Mouse (Mus musculus) neural tube, embryonic 13.5 days (tissue): ENCODE results near the gene Musk. TPM values are rescaled to one million over a fixed set of nuclear protein-coding genes. Genes with fewer than 3 reads are reported as not detected.

Experiments used
- polyA plus RNA-seq: library from polyadenylated mRNA; unstranded; fragments of >200 nt; fragmentation: Nextera tagmentation; extraction: Ambion mirVana; gene quantifications from 2 replicates; pipeline ENCODE4 v1.2.1, GENCODE M21; 2015

Gene Musk
- polyA plus RNA-seq, 1 experiment from 2014 or later: 0.57 TPM

Other genes with a start within 250 kb of the Musk start
- gene Svep1, start 79.1 kb upstream of the Musk start, polyA plus RNA-seq: 0.56 and 1.2 TPM in 2 replicates